Comparison of ENCODE assay signal across 8 mouse cellular contexts in genomic region chr9:13748798-13749674, GRCm38 (mm10). TPM values are rescaled to one million over a fixed set of nuclear protein-coding genes. Genes with fewer than 3 reads are reported as not detected.
DNase-seq lines count a peak whose midpoint lies in the region; ATAC-seq and TF ChIP-seq lines count a peak whose summit lies in the region.

No protein-coding gene starts in this region.

- DNase-seq in B cell, adult 2 months = peak; percentile 95 to 96
- peak; percentile 97 for DNase-seq in brain, adult 2 months (ENCODE audit: low read depth, low spot score)
- DNase-seq in kidney, postnatal 0 days (ENCODE audit: low spot score) = peak; percentile 97
- DNase-seq in liver, embryonic 11.5 days (ENCODE audit: low spot score) = peak; percentile 96
- peak; percentile 96 for DNase-seq in naive thymus-derived CD4-positive, alpha-beta T cell, adult 2 months (ENCODE audit: low read depth)

- H3K27me3 ChIP-seq in heart, embryonic 12.5 days (replicated peaks) = no peaks in the 10 kb centered on the region
- H3K27me3 ChIP-seq in kidney, postnatal 0 days (ENCODE audit: insufficient read depth, low read length) = no peaks in the 10 kb centered on the region
- H3K27me3 ChIP-seq in liver, embryonic 11.5 days (replicated peaks; ENCODE audit: control insufficient read depth, insufficient read depth, low read length) = no peaks in the 10 kb centered on the region
- H3K27me3 ChIP-seq in stomach, embryonic 14.5 days (ENCODE audit: control insufficient read depth, insufficient read depth, low read length) = no peaks in the 10 kb centered on the region

- H3K4me1 ChIP-seq in heart, embryonic 12.5 days (replicated peaks) = 0 out of 2 replicates have a peak, but pooled peaks cover 9% of the 10 kb centered on the region
- H3K4me1 ChIP-seq in kidney, postnatal 0 days (replicated peaks; ENCODE audit: insufficient read depth, low read length) = 0 out of 2 replicates have a peak, but pooled peaks cover 10% of the 10 kb centered on the region
- peaks cover 7% of the 10 kb centered on the region for H3K4me1 ChIP-seq in liver, embryonic 11.5 days (replicated peaks; ENCODE audit: control insufficient read depth, insufficient read depth, low read length)
- H3K4me1 ChIP-seq in stomach, embryonic 14.5 days (ENCODE audit: control insufficient read depth, insufficient read depth, low read length) = peaks cover 3% of the 10 kb centered on the region

- ATAC-seq in erythroblast, adult 5-6 weeks (replicated peaks; ENCODE audit: low FRiP score, poor library complexity, severe bottlenecking) = peak; percentile 98
- peak; percentile 98 for ATAC-seq in heart, embryonic 12.5 days (ENCODE audit: insufficient number of reproducible peaks, low FRiP score)
- ATAC-seq in kidney, postnatal 0 days (replicated peaks; ENCODE audit: low FRiP score, low read depth) = peak; percentile 99
- peak; percentile 97 for ATAC-seq in liver, embryonic 11.5 days (replicated peaks; ENCODE audit: low FRiP score)
- peak; percentile 98 for ATAC-seq in stomach, embryonic 14.5 days (ENCODE audit: insufficient number of reproducible peaks, insufficient read depth, low FRiP score, low read depth)

- H3K9ac ChIP-seq in heart, embryonic 12.5 days = peak overlapping the region; percentile 86
- H3K9ac ChIP-seq in kidney, postnatal 0 days (ENCODE audit: low read depth, low read length) = peak overlapping the region; percentile 90
- peak overlapping the region; percentile 81 for H3K9ac ChIP-seq in liver, embryonic 11.5 days (ENCODE audit: low read depth, low read length)
- H3K9ac ChIP-seq in stomach, embryonic 14.5 days (replicated peaks; ENCODE audit: low read depth, low read length) = peak overlapping the region; percentile 99

- peak overlapping the region; percentile 71 for H3K4me3 ChIP-seq in heart, embryonic 12.5 days
- H3K4me3 ChIP-seq in kidney, postnatal 0 days (replicated peaks; ENCODE audit: low read depth, low read length) = peak overlapping the region; percentile 86
- peak overlapping the region; percentile 73 for H3K4me3 ChIP-seq in liver, embryonic 11.5 days (ENCODE audit: low read depth, low read length)
- peak overlapping the region; percentile 99 for H3K4me3 ChIP-seq in stomach, embryonic 14.5 days (ENCODE audit: low read depth, low read length)

- peak overlapping the region; percentile 74 for H3K4me2 ChIP-seq in heart, embryonic 12.5 days
- H3K4me2 ChIP-seq in kidney, postnatal 0 days (ENCODE audit: low read length) = peak overlapping the region; percentile 56
- H3K4me2 ChIP-seq in liver, embryonic 11.5 days = peak overlapping the region; percentile 80
- H3K4me2 ChIP-seq in stomach, embryonic 14.5 days (replicated peaks; ENCODE audit: low read depth, low read length) = peak overlapping the region; percentile 78

- peaks cover 2% of the 10 kb centered on the region; the same call in 1 of the 2 replicates for H3K9me3 ChIP-seq in heart, embryonic 12.5 days (replicated peaks)
- H3K9me3 ChIP-seq in kidney, postnatal 0 days (replicated peaks; ENCODE audit: low read length) = no peaks in the 10 kb centered on the region
- H3K9me3 ChIP-seq in liver, embryonic 11.5 days (ENCODE audit: control insufficient read depth, low read length) = no peaks in the 10 kb centered on the region
- H3K9me3 ChIP-seq in stomach, embryonic 14.5 days (ENCODE audit: control insufficient read depth, low read depth, low read length) = no peaks in the 10 kb centered on the region

- H3K36me3 ChIP-seq in heart, embryonic 12.5 days = 0 out of 2 replicates have a peak, but pooled peaks cover 4% of the 10 kb centered on the region
- no peaks in the 10 kb centered on the region for H3K36me3 ChIP-seq in kidney, postnatal 0 days (ENCODE audit: insufficient read depth, low read length)
- H3K36me3 ChIP-seq in liver, embryonic 11.5 days (ENCODE audit: control insufficient read depth, insufficient read depth, low read length) = no peaks in the 10 kb centered on the region
- H3K36me3 ChIP-seq in stomach, embryonic 14.5 days (ENCODE audit: control insufficient read depth, insufficient read depth, low read length) = no peaks in the 10 kb centered on the region

- WGBS in heart, embryonic 12.5 days = 1% methylated on average over 60 of the region's 60 CpGs
- under 1% methylated on average over 60 of the region's 60 CpGs for WGBS in kidney, postnatal 0 days
- 1% methylated on average over 60 of the region's 60 CpGs for WGBS in liver, embryonic 11.5 days
- WGBS in stomach, embryonic 14.5 days = under 1% methylated on average over 56 of the region's 60 CpGs

- 0 out of 2 replicates have a peak, but pooled peaks have one; percentile 25 for TF ChIP-seq CTCF in kidney, postnatal 0 days (IDR thresholded peaks at IDR 0.05; ENCODE audit: low read depth)

- peak overlapping the region; percentile 92 for H3K27ac ChIP-seq in heart, embryonic 12.5 days (ENCODE audit: poor library complexity, severe bottlenecking)
- H3K27ac ChIP-seq in kidney, postnatal 0 days = peak overlapping the region; percentile 95
- peak overlapping the region; percentile 70 for H3K27ac ChIP-seq in liver, embryonic 11.5 days (ENCODE audit: low read depth, low read length)
- H3K27ac ChIP-seq in stomach, embryonic 14.5 days (ENCODE audit: low read length) = peak overlapping the region; percentile 96

RNA-seq across cellular contexts. Expression of gene Mtmr2, which starts 0.8 kb away (rescaled TPM):
- total RNA-seq in erythroblast, adult 5-6 weeks (2015; ENCODE audit: low replicate concordance) = 6.9 and 8.2 TPM in 2 replicates
- total RNA-seq in erythroblast, adult 5-6 weeks (2017; ENCODE audit: low replicate concordance) = 5.0 and 6.6 TPM in 2 replicates
- 56.6 and 57.9 TPM in 2 replicates for polyA plus RNA-seq in heart, embryonic 12.5 days (2016; fragmentation: Nextera tagmentation; extraction: Ambion mirVana)
- 76.7 and 85.8 TPM in 2 replicates for polyA plus RNA-seq in kidney, postnatal 0 days (2015; fragmentation: Nextera tagmentation; extraction: Ambion mirVana)
- 53.2 and 53.7 TPM in 2 replicates for polyA plus RNA-seq in liver, embryonic 11.5 days (2014; fragmentation: Nextera tagmentation; extraction: Ambion mirVana)
- 82.0 and 87.2 TPM in 2 replicates for polyA plus RNA-seq in stomach, embryonic 14.5 days (2014; fragmentation: Nextera tagmentation; extraction: Ambion mirVana)

Comparison
In these comparisons a context has a peak if more than half of its experiments do, and no peak if none do; other contexts are left out.
1. Peak in every context shown above with its lines: DNase-seq, ATAC-seq, H3K4me3 ChIP-seq and H3K27ac ChIP-seq.